In the genomic region with DNA sequence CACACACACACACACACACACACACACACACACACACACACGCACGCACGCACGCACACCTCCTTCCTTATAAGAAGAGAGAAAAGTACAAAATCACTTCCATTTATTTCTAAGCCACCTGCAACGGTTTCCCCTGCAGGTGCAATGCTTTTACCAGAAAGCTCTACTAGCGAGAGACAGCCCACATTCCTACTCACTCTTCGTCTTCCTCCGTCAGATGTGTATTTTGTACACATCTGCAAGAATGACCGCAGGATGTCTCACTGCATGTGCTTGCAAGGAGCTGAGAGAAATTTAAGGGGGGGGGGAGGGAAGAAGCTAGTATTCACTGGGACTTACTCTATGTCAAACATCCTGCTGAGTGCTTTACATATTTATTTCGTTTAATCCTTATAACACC, we compare ENCODE assay signal across 13 mouse cellular contexts.
"Had no signal": no experiment of that assay in that cellular context is flagged by ENCODE, and none has a peak within 500 bp of the region (broad histone marks: within the 10 kb centered on the region; RNA-seq: fewer than 3 reads in every experiment).

No protein-coding gene starts in this region.

- ATAC-seq: liver, embryonic 12.5 days; midbrain, embryonic 13.5 days had no signal

- H3K9me3 ChIP-seq: liver, embryonic 12.5 days; midbrain, embryonic 10.5 days; midbrain, embryonic 13.5 days; neural tube, embryonic 13.5 days; neural tube, embryonic 15.5 days; stomach, embryonic 15.5 days had no signal

- H3K4me2 ChIP-seq: liver, embryonic 12.5 days; lung, embryonic 14.5 days; midbrain, embryonic 13.5 days; neural tube, embryonic 13.5 days; neural tube, embryonic 15.5 days; stomach, embryonic 15.5 days had no signal

- H3K9ac ChIP-seq: liver, embryonic 12.5 days; liver, embryonic 14.5 days; lung, embryonic 14.5 days; midbrain, embryonic 13.5 days; neural tube, embryonic 13.5 days; neural tube, embryonic 15.5 days; stomach, embryonic 15.5 days had no signal

- H3K4me3 ChIP-seq: liver, embryonic 12.5 days; midbrain, embryonic 10.5 days; midbrain, embryonic 13.5 days; myocyte; neural tube, embryonic 13.5 days; neural tube, embryonic 15.5 days; stomach, embryonic 15.5 days had no signal

- H3K27me3 ChIP-seq: liver, embryonic 12.5 days; stomach, embryonic 15.5 days had no signal

- H3K27ac ChIP-seq: liver, embryonic 12.5 days; liver, embryonic 14.5 days; midbrain, embryonic 10.5 days; midbrain, embryonic 13.5 days; neural tube, embryonic 13.5 days; neural tube, embryonic 15.5 days; stomach, embryonic 15.5 days; stomach, postnatal 0 days had no signal

- DNase-seq: lung, adult 18-20 months; lung, embryonic 14.5 days; lung, postnatal 4 days; right cerebral cortex, postnatal 14 days had no signal

- H3K36me3 ChIP-seq: liver, embryonic 12.5 days; midbrain, embryonic 10.5 days; midbrain, embryonic 13.5 days; neural tube, embryonic 13.5 days; neural tube, embryonic 15.5 days; stomach, embryonic 15.5 days had no signal

- H3K4me1 ChIP-seq: liver, embryonic 12.5 days; midbrain, embryonic 10.5 days had no signal
